Mouse (Mus musculus): ENCODE measurements around the gene Myl9.

GRCm38 (mm10) chr2:156765593-156765992 lies 9.6 kb upstream of the Myl9 start:
- TF ChIP-seq CTCF (conservative IDR thresholded peaks at IDR 0.05; ENCODE audit: low read length) (no peak), NANOG (IDR thresholded peaks at IDR 0.05; ENCODE audit: borderline replicate concordance, low read length) (no peak), POU5F1 (IDR thresholded peaks at IDR 0.05; ENCODE audit: borderline replicate concordance, low read length) (no peak)
